9 mouse cellular contexts compared by ENCODE assay signal in the genomic region with DNA sequence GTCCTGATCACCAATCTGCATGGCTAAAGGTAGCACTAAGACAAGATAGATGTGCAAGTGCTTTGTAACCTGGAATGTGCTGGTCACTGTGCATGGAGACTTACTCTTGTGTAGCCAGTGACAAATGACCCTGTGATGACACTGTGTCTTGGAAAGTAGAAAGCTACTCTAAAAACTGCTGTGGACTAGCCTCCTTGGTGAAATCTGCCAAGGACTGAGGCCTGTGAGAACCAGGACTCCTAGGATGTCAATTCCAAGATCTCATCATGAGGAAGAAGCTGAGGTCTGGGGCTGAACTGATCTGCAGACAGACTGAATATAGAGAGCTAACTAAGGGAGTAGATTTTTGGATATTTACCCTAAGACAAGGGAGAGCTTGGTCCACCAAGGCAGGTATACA. TPM values are rescaled to one million over a fixed set of nuclear protein-coding genes. Genes with fewer than 3 reads are reported as not detected.
A peak's percentile ranks its signal among the peaks of the same experiment; 100 is the strongest.
DNase-seq lines count a peak whose midpoint lies in the region; ATAC-seq lines count a peak whose summit lies in the region.
"Had no signal": no experiment of that assay in that cellular context is flagged by ENCODE, and none has a peak within 500 bp of the region (broad histone marks: within the 10 kb centered on the region; RNA-seq: fewer than 3 reads in every experiment).

No protein-coding gene starts in this region.

- peak overlapping the region; percentile 86 for H3K27ac ChIP-seq in heart, embryonic 13.5 days (replicated peaks)
- H3K27ac ChIP-seq in midbrain, embryonic 12.5 days (replicated peaks) = 0 out of 2 replicates have a peak overlapping the region, but pooled peaks have one; percentile 46
- H3K27ac ChIP-seq in midbrain, embryonic 10.5 days (replicated peaks) = no peak overlapping the region; the same call in 1 of the 2 replicates
- peak overlapping the region; percentile 14 for H3K27ac ChIP-seq in intestine, embryonic 14.5 days (ENCODE audit: low read depth)
- H3K27ac ChIP-seq in stomach, embryonic 15.5 days = peak overlapping the region; percentile 66; the same call in 1 of the 2 replicates

- no peaks in the 10 kb centered on the region for H3K9me3 ChIP-seq in heart, embryonic 13.5 days
- H3K9me3 ChIP-seq in midbrain, embryonic 12.5 days = no peaks in the 10 kb centered on the region
- H3K9me3 ChIP-seq in midbrain, embryonic 10.5 days (replicated peaks) = no peaks in the 10 kb centered on the region
- no peaks in the 10 kb centered on the region; the same call in 1 of the 2 replicates for H3K9me3 ChIP-seq in intestine, embryonic 14.5 days (ENCODE audit: control insufficient read depth, low read length)
- H3K9me3 ChIP-seq in stomach, embryonic 15.5 days = no peaks in the 10 kb centered on the region

- no peaks in the 10 kb centered on the region for H3K27me3 ChIP-seq in heart, embryonic 13.5 days (replicated peaks)
- no peaks in the 10 kb centered on the region for H3K27me3 ChIP-seq in midbrain, embryonic 12.5 days
- no peaks in the 10 kb centered on the region for H3K27me3 ChIP-seq in midbrain, embryonic 10.5 days (ENCODE audit: low read depth, poor library complexity, severe bottlenecking)
- no peaks in the 10 kb centered on the region for H3K27me3 ChIP-seq in intestine, embryonic 14.5 days (replicated peaks; ENCODE audit: control insufficient read depth, insufficient read depth, low read length)
- no peaks in the 10 kb centered on the region for H3K27me3 ChIP-seq in stomach, embryonic 15.5 days (replicated peaks)

- peak overlapping the region; percentile 40; the same call in 1 of the 2 replicates for H3K9ac ChIP-seq in heart, embryonic 13.5 days
- H3K9ac ChIP-seq in midbrain, embryonic 12.5 days (replicated peaks) = no peak overlapping the region
- H3K9ac ChIP-seq in intestine, embryonic 14.5 days (ENCODE audit: low read length) = no peak overlapping the region
- H3K9ac ChIP-seq in stomach, embryonic 15.5 days = no peak overlapping the region

- peak overlapping the region; percentile 51 for H3K4me2 ChIP-seq in heart, embryonic 13.5 days
- H3K4me2 ChIP-seq in midbrain, embryonic 12.5 days (replicated peaks) = no peak overlapping the region
- no peak overlapping the region for H3K4me2 ChIP-seq in intestine, embryonic 14.5 days (ENCODE audit: low read length)
- H3K4me2 ChIP-seq in stomach, embryonic 15.5 days = no peak overlapping the region

- peaks cover 94% of the 10 kb centered on the region for H3K4me1 ChIP-seq in heart, embryonic 13.5 days
- H3K4me1 ChIP-seq in midbrain, embryonic 12.5 days = peaks cover 54% of the 10 kb centered on the region
- peaks cover 68% of the 10 kb centered on the region for H3K4me1 ChIP-seq in midbrain, embryonic 10.5 days
- H3K4me1 ChIP-seq in intestine, embryonic 14.5 days (replicated peaks; ENCODE audit: control insufficient read depth, insufficient read depth, low read length) = peaks cover 41% of the 10 kb centered on the region
- H3K4me1 ChIP-seq in stomach, embryonic 15.5 days = peaks cover 44% of the 10 kb centered on the region

- no peak overlapping the region for H3K4me3 ChIP-seq in heart, embryonic 13.5 days
- no peak overlapping the region for H3K4me3 ChIP-seq in midbrain, embryonic 12.5 days
- no peak overlapping the region for H3K4me3 ChIP-seq in midbrain, embryonic 10.5 days
- H3K4me3 ChIP-seq in intestine, embryonic 14.5 days (ENCODE audit: low read depth, low read length) = no peak overlapping the region
- no peak overlapping the region for H3K4me3 ChIP-seq in stomach, embryonic 15.5 days (replicated peaks)

- peaks cover 22% of the 10 kb centered on the region for H3K36me3 ChIP-seq in heart, embryonic 13.5 days
- H3K36me3 ChIP-seq in midbrain, embryonic 12.5 days = peaks cover 41% of the 10 kb centered on the region
- H3K36me3 ChIP-seq in midbrain, embryonic 10.5 days = peaks cover 77% of the 10 kb centered on the region
- peaks cover 18% of the 10 kb centered on the region for H3K36me3 ChIP-seq in intestine, embryonic 14.5 days (ENCODE audit: control insufficient read depth, insufficient read depth, low read length)
- no peaks in the 10 kb centered on the region for H3K36me3 ChIP-seq in stomach, embryonic 15.5 days

- no peak for DNase-seq in heart, adult 8-10 months (ENCODE audit: low spot score)
- DNase-seq in midbrain, embryonic 10.5 days (ENCODE audit: low spot score) = no peak
- no peak for DNase-seq in intestine, embryonic 14.5 days (ENCODE audit: low spot score)

- no peak for ATAC-seq in heart, embryonic 13.5 days (ENCODE audit: extremely low read depth, insufficient number of reproducible peaks, low FRiP score, low TSS enrichment)
- ATAC-seq in midbrain, embryonic 12.5 days (ENCODE audit: low FRiP score, low read depth) = no peak
- ATAC-seq in intestine, embryonic 14.5 days (replicated peaks; ENCODE audit: low FRiP score, low TSS enrichment, low read depth) = no peak
- no peak for ATAC-seq in stomach, embryonic 15.5 days (ENCODE audit: insufficient read depth, low FRiP score, low read depth)
- no peak for ATAC-seq in activated CD4-positive, CD25-positive, alpha-beta regulatory T cell, adult 4 months
- ATAC-seq in granulocyte monocyte progenitor cell, adult 5-6 weeks (replicated peaks; ENCODE audit: poor library complexity, severe bottlenecking) = no peak
- ATAC-seq: forebrain, embryonic 14.5 days had no signal

RNA-seq across cellular contexts. Expression of a gene that starts 10.0 kb away (rescaled TPM):
- 59.6 and 62.8 TPM in 2 replicates for polyA plus RNA-seq in heart, embryonic 13.5 days (2015; fragmentation: Nextera tagmentation; extraction: Ambion mirVana)
- 10 to 100 TPM; 46.9 to 66.6 (median 51.4) TPM for total RNA-seq in heart, adult 8-10 months (2022)
- 156 and 168 TPM in 2 replicates for polyA plus RNA-seq in midbrain, embryonic 12.5 days (2016; fragmentation: Nextera tagmentation; extraction: Ambion mirVana)
- polyA plus RNA-seq in midbrain, embryonic 10.5 days (2016; fragmentation: Nextera tagmentation; extraction: Ambion mirVana) = 107 and 128 TPM in 2 replicates
- 75.0 and 76.8 TPM in 2 replicates for polyA plus RNA-seq in intestine, embryonic 14.5 days (2014; fragmentation: Nextera tagmentation; extraction: Ambion mirVana)
- 69.8 and 75.7 TPM in 2 replicates for polyA plus RNA-seq in stomach, embryonic 15.5 days (2015; fragmentation: Nextera tagmentation; extraction: Ambion mirVana)
- 10 to 100 TPM; 52.4 to 59.9 TPM for polyA plus RNA-seq in activated CD4-positive, CD25-positive, alpha-beta regulatory T cell, adult 4 months (2017; shearing (Covaris generic))
- 13.2 and 27.8 TPM in 2 replicates for total RNA-seq in granulocyte monocyte progenitor cell, adult 5-6 weeks (2014; fragmentation: Nextera tagmentation)
- 10.3 and 25.2 TPM in 2 replicates for total RNA-seq in granulocyte monocyte progenitor cell, adult 5-6 weeks (2017)

RNA-seq across cellular contexts. Expression of a gene that starts 26.2 kb away (rescaled TPM):
- polyA plus RNA-seq in heart, embryonic 13.5 days (2015; fragmentation: Nextera tagmentation; extraction: Ambion mirVana) = 51.1 and 55.5 TPM in 2 replicates
- 1 to 10 TPM in 2 of 4 experiments, under 1 TPM in 2; 0.65 to 1.4 (median 0.91) TPM for total RNA-seq in heart, adult 8-10 months (2022)
- 109 and 113 TPM in 2 replicates for polyA plus RNA-seq in midbrain, embryonic 12.5 days (2016; fragmentation: Nextera tagmentation; extraction: Ambion mirVana)
- 153 TPM in 2 replicates for polyA plus RNA-seq in midbrain, embryonic 10.5 days (2016; fragmentation: Nextera tagmentation; extraction: Ambion mirVana)
- polyA plus RNA-seq in intestine, embryonic 14.5 days (2014; fragmentation: Nextera tagmentation; extraction: Ambion mirVana) = 88.3 and 95.4 TPM in 2 replicates
- 66.5 TPM in 2 replicates for polyA plus RNA-seq in stomach, embryonic 15.5 days (2015; fragmentation: Nextera tagmentation; extraction: Ambion mirVana)
- 10 to 100 TPM; 21.3 to 23.3 TPM for polyA plus RNA-seq in activated CD4-positive, CD25-positive, alpha-beta regulatory T cell, adult 4 months (2017; shearing (Covaris generic))
- total RNA-seq in granulocyte monocyte progenitor cell, adult 5-6 weeks (2014; fragmentation: Nextera tagmentation) = 51.4 and 56.0 TPM in 2 replicates
- 96.9 and 105 TPM in 2 replicates for total RNA-seq in granulocyte monocyte progenitor cell, adult 5-6 weeks (2017)
